Mouse (Mus musculus) v-Abl transformed pro-B cells (cell line): ENCODE data around the gene Dvl1.

Experiments used
- in situ Hi-C, 2 experiments: fragments of 400-800 bp; cut with MboI; formaldehyde crosslinking; loops; one replicate each; pipeline ENCODE4 v1.15.1; 2025; ENCODE audit not compliant: unreplicated experiment in 2 of 2

Gene Dvl1

DNA sequence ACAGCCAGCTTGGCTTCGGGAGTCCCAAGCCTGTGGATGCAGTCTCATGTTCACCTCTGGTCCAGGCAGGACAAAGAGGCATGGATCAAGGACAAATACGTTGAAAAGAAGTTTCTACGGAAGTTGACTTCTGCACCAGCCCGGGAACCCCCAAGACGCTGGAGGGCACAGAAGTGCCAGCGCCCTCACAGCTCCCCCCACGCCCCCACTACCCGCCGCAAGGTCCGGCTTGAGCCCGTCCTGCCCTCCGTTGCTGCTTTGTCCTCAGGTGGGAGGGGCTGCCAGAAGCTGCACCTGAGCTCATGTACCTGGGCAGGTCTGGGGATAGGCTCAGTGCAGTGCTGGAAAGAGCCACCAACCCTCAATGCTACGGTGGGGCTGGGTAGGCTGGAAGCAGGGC is 56.0 kb downstream of the Dvl1 start:
- in situ Hi-C loops: no loop called here

DNA sequence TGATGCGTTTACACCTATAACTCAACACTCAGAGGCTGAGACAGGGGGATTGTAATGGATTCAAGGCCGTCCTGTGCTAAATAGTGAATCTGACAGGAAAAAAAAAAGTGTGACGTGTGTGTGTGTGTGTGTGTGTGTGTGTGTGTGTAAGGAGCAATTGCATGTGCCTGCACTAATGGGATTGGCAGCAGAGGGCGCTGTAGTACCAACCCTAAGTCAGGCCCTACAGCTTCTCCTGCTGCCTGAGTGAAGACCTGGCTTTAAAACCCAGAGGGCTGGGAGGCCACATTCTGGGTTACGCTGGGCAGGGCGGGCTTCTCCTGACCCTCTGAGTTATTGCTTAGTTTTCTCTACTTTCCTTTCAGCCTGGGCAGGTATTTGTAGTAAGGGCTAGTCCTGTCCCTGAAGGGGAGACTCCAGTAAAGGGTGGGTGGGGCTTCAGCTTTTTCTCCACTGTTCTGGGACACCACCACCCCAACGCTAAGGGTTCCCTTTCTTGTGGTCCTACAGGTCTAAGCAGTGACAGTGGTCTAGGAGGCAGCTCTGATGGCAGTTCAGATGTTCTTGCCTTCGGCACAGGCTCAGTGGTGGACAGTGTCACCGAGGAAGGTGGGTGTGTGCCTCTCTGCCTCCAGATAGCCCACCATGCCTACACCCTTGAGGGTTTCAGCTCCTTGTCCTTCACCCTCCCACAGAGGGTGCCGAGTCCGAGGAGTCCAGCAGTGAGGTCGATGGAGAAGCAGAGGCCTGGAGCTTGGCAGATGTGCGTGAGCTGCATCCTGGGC is 57.3 kb downstream of the Dvl1 start:
- in situ Hi-C loops: no loop called here

DNA sequence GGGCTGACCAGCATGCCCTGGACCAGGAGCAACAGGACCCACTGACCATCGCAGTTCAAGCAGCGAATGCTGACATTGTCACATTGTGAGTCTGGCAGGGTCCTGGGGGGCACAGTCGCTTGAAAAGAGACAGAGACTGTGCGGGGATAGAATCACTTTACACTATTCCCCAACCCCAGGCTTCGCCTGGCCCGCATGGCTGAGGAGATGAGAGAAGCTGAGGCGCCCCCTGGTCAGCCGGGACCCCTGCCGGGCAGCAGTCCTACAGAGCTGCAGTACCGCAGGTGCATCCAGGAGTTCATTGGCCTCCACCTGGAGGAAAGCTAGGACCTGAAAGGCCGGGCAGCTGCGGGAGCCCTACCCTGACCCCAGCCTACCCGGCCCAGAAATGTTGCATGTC is 58.4 kb downstream of the Dvl1 start:
- in situ Hi-C loops: no loop called here

DNA sequence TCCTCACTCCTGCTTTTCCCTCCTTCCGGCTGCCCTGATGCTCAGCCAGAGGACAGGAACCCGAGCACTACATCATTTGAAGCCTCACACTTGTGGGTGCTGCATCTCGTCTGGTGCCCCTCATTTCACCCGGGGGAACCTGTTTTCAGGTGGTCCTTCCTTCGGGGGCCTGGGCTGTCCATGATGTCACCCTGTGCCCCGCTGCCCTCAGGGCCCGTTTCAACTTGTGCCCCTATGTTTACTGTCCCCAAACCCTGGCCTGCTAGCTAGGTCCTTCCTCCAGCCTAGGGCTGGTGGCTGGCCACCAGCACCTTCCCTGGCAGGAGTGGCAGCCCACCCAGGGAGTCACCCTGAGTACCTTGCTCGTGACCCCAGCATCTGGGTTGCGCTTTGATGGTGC is 58.9 kb downstream of the Dvl1 start:
- in situ Hi-C loops: no loop called here

DNA sequence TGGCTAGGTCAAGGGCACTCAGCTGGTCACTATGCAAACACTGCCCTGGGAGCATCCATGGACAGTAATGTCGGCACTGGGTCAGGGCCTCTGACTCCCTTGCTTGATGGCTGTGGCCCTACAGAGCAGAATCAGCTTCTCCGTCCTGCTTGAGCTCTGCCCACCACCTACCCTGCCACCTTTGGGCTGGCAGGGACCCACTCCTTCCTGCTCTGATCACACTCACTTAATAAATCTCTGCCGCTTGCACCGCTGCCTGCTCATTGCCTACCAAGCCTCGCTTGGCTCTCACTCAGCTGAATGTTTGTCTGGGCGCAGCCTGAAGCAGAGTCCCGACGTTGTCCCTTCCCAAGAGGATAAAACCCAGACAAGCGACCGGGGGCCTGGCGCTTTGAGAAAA is 59.8 kb downstream of the Dvl1 start:
- in situ Hi-C loops: no loop called here

DNA sequence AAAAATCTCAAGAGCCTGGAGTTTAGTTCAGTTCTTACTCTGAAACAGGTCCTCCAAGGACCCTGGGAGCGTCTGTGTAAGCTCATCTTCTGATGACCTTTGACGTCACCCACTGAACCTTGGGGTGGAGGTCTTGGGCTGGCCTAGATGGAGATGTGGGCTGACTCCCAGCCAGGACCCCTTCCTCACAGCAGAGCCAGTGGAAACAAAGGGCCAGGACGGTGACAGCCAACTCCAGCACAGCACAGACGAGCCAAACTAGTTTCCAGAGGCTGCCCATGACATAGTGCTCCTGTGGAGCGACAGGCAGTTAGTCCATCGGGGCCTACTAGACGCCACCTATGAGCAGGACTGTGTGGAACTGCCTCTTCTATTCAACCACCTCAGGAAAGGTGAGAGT is 61.1 kb downstream of the Dvl1 start:
- in situ Hi-C loops: no loop called here

DNA sequence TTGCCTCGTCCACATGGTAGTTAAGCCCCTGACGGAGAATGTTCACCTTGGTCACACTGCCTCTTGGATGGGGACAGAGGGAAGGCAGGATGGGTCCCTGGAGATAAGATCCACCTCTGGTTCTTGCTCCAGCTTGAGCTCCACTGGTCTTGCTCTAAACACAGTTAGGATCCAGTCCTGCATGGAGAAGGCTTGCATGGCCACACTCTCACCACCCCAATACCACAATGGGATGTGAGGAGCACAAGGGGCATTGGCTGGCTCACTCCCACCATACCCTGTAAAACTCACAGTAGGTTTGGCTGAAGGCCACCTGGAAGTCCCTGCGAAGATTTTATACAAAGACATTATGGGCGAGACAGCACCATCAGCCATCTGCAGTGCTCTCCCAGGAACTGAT is 61.5 kb downstream of the Dvl1 start:
- in situ Hi-C loops: no loop called here
